Mouse (Mus musculus): Measurements from ENCODE around the gene Ccdc88b. TPM values are rescaled to one million over a fixed set of nuclear protein-coding genes. Genes with fewer than 3 reads are reported as not detected.

Gene Ccdc88b
- polyA plus RNA-seq, 1 experiment = 31.8 TPM

DNA sequence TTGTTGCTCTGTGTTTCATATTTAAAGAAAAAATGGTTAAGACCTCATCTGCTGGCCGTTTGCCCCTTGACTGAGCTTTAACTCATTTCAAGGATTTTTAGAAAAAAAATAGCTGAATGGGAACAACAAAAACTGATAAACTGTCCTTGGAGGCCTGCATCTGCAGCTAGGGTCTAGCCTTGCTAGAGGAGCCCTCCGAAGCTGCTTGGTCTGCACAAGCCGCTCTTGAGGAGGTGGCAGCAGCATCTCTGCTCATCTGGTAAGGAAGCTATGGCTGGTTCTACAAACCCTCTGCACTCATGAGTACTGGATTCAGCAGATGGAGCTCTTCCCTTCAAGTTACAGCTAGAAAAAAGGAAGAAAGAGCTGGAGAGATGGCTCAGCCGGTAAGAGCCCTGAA is 20.0 kb upstream of the Ccdc88b start:
- H3K4me1 ChIP-seq (ENCODE audit: control insufficient read depth, insufficient read depth, low read length) = peaks cover 12% of the 10 kb centered on the region
- no peak overlapping the region for H3K4me3 ChIP-seq (ENCODE audit: insufficient read depth, low read length)
- H3K27ac ChIP-seq (ENCODE audit: insufficient read depth, low read depth, low read length) = no peak overlapping the region
- TF ChIP-seq CTCF (IDR thresholded peaks at IDR 0.05; ENCODE audit: low read depth, low read length) (no peak), POLR2A (IDR thresholded peaks at IDR 0.05; ENCODE audit: borderline replicate concordance, low read depth, low read length) (no peak)

DNA sequence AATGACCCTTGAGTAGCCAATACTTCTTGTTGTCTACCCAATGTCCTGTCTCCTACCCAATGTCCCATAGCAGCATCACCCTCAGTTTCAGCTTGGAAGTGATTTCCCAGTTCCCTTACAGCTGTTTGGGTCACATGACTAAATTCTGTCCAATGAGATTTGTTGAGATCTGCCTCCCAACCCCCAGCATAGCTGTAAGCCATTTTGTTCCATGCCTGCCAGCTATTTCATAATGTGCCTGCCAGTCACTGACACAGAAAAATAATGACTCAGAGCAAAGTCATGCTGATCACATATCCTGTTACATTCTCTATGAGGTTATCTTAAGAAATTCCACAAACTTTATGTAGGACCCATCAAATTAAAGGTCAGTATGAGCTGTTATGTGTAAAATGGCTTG is 18.8 kb upstream of the Ccdc88b start:
- TF ChIP-seq POLR2A (IDR thresholded peaks at IDR 0.05; ENCODE audit: borderline replicate concordance, low read depth, low read length) (no peak), CTCF (IDR thresholded peaks at IDR 0.05; ENCODE audit: low read depth, low read length) (no peak)
- Histone ChIP-seq H3K4me1 (ENCODE audit: control insufficient read depth, insufficient read depth, low read length) (peaks cover 24% of the 10 kb centered on the region), H3K27ac (ENCODE audit: insufficient read depth, low read depth, low read length) (peak overlapping the region; percentile 10; the same call in 1 of the 2 replicates)

DNA sequence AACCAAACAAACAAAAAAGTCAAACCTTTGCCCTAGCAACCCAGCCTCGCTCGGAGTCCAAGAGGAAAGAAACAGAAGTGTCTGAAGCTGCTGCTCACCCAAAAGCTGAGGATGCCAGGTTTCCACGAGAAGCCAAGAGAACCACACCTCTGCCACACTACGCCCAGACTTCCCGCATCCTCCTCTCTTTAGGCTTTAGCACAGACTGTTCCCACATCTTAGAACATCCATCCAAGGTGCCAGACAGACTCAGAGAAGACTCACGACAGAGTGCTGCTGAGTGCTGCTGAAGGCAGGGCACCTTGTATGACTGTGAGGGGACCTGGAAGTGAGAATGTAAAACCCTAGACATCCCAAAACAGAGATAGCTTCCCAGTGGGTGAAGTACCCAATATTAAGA is 17.8 kb upstream of the Ccdc88b start:
- TF ChIP-seq CTCF (IDR thresholded peaks at IDR 0.05; ENCODE audit: low read depth, low read length) = no peak
- TF ChIP-seq POLR2A (IDR thresholded peaks at IDR 0.05; ENCODE audit: borderline replicate concordance, low read depth, low read length) = no peak
- Histone ChIP-seq H3K4me1 (ENCODE audit: control insufficient read depth, insufficient read depth, low read length) (peaks cover 33% of the 10 kb centered on the region), H3K4me3 (ENCODE audit: insufficient read depth, low read length) (no peak overlapping the region), H3K27ac (ENCODE audit: insufficient read depth, low read depth, low read length) (no peak overlapping the region)

More for the DNA sequence above, 18.8 kb upstream of the Ccdc88b start:
- no peak overlapping the region for H3K4me3 ChIP-seq (ENCODE audit: insufficient read depth, low read length)

DNA sequence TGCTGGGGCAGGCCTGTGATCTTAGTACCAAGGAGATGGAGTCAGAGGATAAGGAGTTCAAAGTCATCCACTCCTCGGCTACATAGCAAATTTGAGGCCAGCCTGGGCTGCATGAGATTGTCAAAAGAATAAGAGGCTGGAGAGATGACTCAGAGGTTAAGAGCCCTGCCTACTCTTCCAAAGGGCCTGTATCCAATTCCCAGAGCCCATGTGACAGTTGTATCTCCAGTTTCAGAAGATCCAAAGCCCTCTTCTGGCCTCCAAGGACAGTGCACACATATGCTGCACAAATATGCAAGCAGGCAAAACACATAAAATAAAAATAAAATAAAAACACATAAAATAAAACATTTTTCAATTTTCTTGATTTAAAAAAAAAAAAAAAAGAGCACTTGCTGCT is 16.2 kb upstream of the Ccdc88b start:
- Histone ChIP-seq H3K4me3 (ENCODE audit: insufficient read depth, low read length) (no peak overlapping the region), H3K4me1 (ENCODE audit: control insufficient read depth, insufficient read depth, low read length) (peaks cover 40% of the 10 kb centered on the region), H3K27ac (ENCODE audit: insufficient read depth, low read depth, low read length) (no peak overlapping the region)
- TF ChIP-seq CTCF (IDR thresholded peaks at IDR 0.05; ENCODE audit: low read depth, low read length) = no peak
- no peak for TF ChIP-seq POLR2A (IDR thresholded peaks at IDR 0.05; ENCODE audit: borderline replicate concordance, low read depth, low read length)

DNA sequence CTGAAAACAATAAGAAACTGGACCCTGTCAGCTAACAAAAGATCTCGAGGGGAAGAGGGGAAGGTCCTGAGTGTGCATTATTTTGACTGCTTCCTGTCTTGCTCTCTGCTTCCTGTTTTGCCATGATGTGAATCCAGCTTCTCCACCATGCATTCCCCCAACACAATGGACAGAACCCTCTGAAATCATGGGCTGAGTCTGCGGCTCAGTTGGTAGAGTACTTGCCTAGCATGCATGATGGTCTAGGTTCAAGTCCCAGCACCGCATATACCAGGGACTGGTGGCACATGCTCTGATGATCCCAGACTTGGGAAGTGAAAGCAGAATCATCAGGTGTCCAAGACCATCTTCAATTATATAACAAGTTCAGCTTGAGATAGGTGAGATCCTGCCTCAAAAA is 14.7 kb upstream of the Ccdc88b start:
- Histone ChIP-seq H3K4me1 (ENCODE audit: control insufficient read depth, insufficient read depth, low read length) (peaks cover 43% of the 10 kb centered on the region), H3K27ac (ENCODE audit: insufficient read depth, low read depth, low read length) (peak overlapping the region; percentile 80)
- no peak for TF ChIP-seq CTCF (IDR thresholded peaks at IDR 0.05; ENCODE audit: low read depth, low read length)
- no peak for TF ChIP-seq POLR2A (IDR thresholded peaks at IDR 0.05; ENCODE audit: borderline replicate concordance, low read depth, low read length)

DNA sequence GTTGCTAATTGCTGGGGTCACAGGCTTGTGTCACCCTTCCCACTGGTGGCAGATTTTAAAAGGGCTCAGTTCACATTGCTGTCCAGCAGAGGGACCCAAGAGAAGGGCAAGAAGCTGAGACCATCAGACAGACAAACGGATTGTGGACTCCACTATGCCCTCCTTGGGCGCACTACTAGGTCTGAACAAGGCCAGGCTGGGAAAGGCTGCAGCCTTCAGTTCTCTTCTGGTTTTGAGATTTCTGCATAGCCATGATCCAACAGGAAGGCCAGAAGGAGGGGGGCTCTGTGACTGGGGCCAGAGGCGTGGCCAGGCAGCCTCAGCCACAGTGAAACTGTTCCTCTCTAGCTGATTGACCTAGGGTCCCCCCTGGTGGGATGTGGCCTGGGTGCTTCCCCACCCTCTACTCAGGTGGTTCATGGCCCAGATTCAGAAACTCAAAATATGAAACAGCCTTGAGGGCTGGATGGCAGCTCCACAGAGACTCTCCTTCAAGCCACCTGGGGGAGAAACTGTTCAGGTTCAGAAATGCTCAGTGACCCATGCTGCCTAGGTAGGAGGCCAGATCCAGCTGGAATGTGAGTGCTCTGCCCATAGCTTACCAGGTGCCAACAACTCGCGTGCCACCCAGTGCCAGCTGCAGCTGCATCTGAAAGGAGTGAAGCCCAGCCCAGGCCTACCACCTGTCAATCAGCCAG is 13.7 kb upstream of the Ccdc88b start:
- H3K4me1 ChIP-seq (ENCODE audit: control insufficient read depth, insufficient read depth, low read length) = peaks cover 37% of the 10 kb centered on the region
- TF ChIP-seq CTCF (IDR thresholded peaks at IDR 0.05; ENCODE audit: low read depth, low read length) = peak; percentile 77
- no peak for TF ChIP-seq POLR2A (IDR thresholded peaks at IDR 0.05; ENCODE audit: borderline replicate concordance, low read depth, low read length)
- peak overlapping the region; percentile 80 for H3K27ac ChIP-seq (ENCODE audit: insufficient read depth, low read depth, low read length)
- no peak overlapping the region for H3K4me3 ChIP-seq (ENCODE audit: insufficient read depth, low read length)

More for the DNA sequence above, 14.7 kb upstream of the Ccdc88b start:
- no peak overlapping the region for H3K4me3 ChIP-seq (ENCODE audit: insufficient read depth, low read length)

DNA sequence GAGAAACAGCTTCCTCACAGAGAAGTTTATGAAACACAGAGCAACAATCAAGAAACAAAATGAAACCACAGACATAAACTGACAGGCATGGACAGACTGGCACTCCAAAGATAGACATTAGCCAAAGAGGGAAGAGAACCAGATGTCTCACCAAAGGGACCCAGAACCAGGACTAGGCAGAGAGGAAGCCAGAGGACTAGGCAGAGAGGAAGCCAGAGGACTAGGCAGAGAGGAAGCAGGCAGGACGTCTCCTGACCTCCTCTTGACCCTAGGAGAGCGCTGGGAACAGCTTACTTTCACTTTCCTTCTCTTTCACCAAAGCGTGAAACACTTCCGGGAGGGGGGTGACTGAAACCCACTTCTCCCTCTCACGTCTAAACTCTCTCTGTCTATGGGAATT is 11.3 kb upstream of the Ccdc88b start:
- H3K4me3 ChIP-seq (ENCODE audit: insufficient read depth, low read length) = peak overlapping the region; percentile 50
- H3K4me1 ChIP-seq (ENCODE audit: control insufficient read depth, insufficient read depth, low read length) = peaks cover 33% of the 10 kb centered on the region
- H3K27ac ChIP-seq (ENCODE audit: insufficient read depth, low read depth, low read length) = peak overlapping the region; percentile 51
- TF ChIP-seq CTCF (IDR thresholded peaks at IDR 0.05; ENCODE audit: low read depth, low read length) (no peak), POLR2A (IDR thresholded peaks at IDR 0.05; ENCODE audit: borderline replicate concordance, low read depth, low read length) (no peak)

DNA sequence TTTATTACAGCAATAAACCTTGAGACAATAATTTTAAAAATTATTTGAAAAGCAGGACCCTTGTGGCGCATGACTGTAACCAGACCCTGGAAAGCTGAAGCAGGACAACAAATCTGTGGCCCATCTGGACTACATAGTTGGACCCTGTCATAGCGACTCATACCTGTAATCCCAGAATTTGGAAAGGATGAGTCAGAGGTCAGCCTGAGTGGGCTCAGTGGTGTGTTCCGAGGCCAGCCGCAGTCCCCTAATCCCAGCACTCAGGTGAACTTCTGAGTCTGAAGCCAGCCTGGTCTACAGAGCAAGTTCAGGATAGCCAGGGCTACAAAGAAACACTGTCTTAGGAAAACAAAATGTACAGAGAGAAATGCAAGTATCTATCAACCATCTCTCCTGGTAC is 3.4 kb upstream of the Ccdc88b start:
- no peak overlapping the region for H3K4me3 ChIP-seq (ENCODE audit: insufficient read depth, low read length)
- H3K27ac ChIP-seq (ENCODE audit: insufficient read depth, low read depth, low read length) = no peak overlapping the region
- TF ChIP-seq CTCF (IDR thresholded peaks at IDR 0.05; ENCODE audit: low read depth, low read length) (no peak), POLR2A (IDR thresholded peaks at IDR 0.05; ENCODE audit: borderline replicate concordance, low read depth, low read length) (no peak)
- peaks cover 16% of the 10 kb centered on the region for H3K4me1 ChIP-seq (ENCODE audit: control insufficient read depth, insufficient read depth, low read length)

DNA sequence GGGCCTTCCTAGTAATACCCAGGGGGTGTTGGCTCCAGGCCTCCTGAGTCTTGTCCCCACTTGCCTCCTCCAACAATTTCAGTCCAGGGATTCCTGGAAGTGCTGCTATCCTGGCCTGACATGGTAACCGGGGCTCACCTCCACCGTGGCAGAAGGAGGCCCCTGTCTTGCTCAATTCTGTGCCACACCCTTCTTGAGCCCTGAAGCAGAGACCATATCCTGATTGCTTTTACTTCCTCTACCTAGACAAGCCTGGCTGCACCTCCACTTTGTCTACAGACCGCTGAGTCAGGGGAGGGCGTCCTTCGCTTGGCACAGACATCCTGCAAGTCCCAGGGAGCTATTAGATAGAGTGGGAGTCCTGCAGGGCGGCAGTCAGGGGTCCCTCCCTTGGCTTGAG is 2.7 kb upstream of the Ccdc88b start:
- H3K4me3 ChIP-seq (ENCODE audit: insufficient read depth, low read length) = no peak overlapping the region
- H3K27ac ChIP-seq (ENCODE audit: insufficient read depth, low read depth, low read length) = no peak overlapping the region
- TF ChIP-seq POLR2A (IDR thresholded peaks at IDR 0.05; ENCODE audit: borderline replicate concordance, low read depth, low read length) (no peak), CTCF (IDR thresholded peaks at IDR 0.05; ENCODE audit: low read depth, low read length) (no peak)
- H3K4me1 ChIP-seq (ENCODE audit: control insufficient read depth, insufficient read depth, low read length) = peaks cover 23% of the 10 kb centered on the region

DNA sequence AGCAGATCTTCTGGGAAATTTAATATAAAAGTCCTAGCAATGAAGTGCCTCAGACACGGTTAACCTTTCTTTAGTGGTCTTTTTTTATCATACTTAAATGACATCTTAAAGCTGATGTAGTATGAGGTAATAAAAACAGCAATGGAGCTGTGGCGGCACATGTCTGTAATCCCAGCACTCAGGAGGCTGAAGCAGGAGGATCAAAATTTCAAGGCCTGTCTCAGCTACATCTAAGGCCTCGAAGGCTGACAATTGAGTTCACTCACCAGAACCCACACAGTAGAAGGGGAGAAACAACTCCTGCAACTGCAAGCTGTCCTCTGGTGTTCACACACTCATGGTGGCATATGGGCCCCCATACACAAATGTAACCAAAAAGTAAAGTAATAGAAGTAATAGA is 2.0 kb upstream of the Ccdc88b start:
- Histone ChIP-seq H3K4me1 (ENCODE audit: control insufficient read depth, insufficient read depth, low read length) (peaks cover 23% of the 10 kb centered on the region), H3K27ac (ENCODE audit: insufficient read depth, low read depth, low read length) (no peak overlapping the region), H3K4me3 (ENCODE audit: insufficient read depth, low read length) (no peak overlapping the region)
- TF ChIP-seq POLR2A (IDR thresholded peaks at IDR 0.05; ENCODE audit: borderline replicate concordance, low read depth, low read length) (no peak), CTCF (IDR thresholded peaks at IDR 0.05; ENCODE audit: low read depth, low read length) (no peak)
